Mouse (Mus musculus): ENCODE data around the gene Celf3.

DNA sequence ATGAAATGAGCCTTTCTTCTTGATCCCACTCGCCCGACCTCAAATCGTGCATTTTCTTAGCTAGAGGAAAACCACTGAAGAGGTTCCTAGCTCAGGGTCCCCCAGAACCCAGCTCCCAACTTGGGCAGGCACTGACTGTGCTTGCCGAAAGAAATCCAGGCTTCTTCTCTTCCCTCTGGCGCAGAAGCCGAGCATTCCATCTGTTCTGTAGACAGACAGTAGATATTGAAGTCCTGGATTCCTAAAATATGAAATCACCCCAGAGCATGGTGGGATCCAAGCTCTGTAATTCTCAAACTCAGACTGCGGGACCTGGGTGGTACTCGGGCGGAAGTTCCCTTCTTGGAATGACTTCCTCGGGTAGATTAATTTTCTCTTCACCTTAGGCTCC is 5.0 kb upstream of the Celf3 start:
- no peak for TF ChIP-seq MAZ (IDR thresholded peaks at IDR 0.05; ENCODE audit: low read depth, low read length)
- TF ChIP-seq POLR2A (IDR thresholded peaks at IDR 0.05; ENCODE audit: low read depth, low read length): no peak
- no peak for TF ChIP-seq CTCF (conservative IDR thresholded peaks at IDR 0.05 in 1 of 2, IDR thresholded peaks at IDR 0.05 in 1 of 2; ENCODE audit: low read depth in 2 of 2, low read length in 2 of 2)
- no peak for TF ChIP-seq ZNF384 (IDR thresholded peaks at IDR 0.05; ENCODE audit: low read depth, low read length)
- no peak for TF ChIP-seq MAX (IDR thresholded peaks at IDR 0.05; ENCODE audit: low read length)
- no peak for TF ChIP-seq JUN (IDR thresholded peaks at IDR 0.05; ENCODE audit: insufficient read depth, low read depth, low read length)
- TF ChIP-seq TBP (conservative IDR thresholded peaks at IDR 0.05; ENCODE audit: low read depth, low read length): no peak
- TF ChIP-seq TCF12 (IDR thresholded peaks at IDR 0.05; ENCODE audit: low read depth, low read length): no peak

All from CH12.LX (cell line).